26 mouse cellular contexts compared by ENCODE assay signal in genomic region chr17:31231780-31232179, GRCm38 (mm10). TPM values are rescaled to one million over a fixed set of nuclear protein-coding genes. Genes with fewer than 3 reads are reported as not detected.
DNase-seq lines count a peak whose midpoint lies in the region; ATAC-seq and TF ChIP-seq lines count a peak whose summit lies in the region.
"Had no signal": no experiment of that assay in that cellular context is flagged by ENCODE, and none has a peak within 500 bp of the region (broad histone marks: within the 10 kb centered on the region; RNA-seq: fewer than 3 reads in every experiment).

No protein-coding gene starts in this region.

- no peaks in the 10 kb centered on the region for H3K36me3 ChIP-seq in hindbrain, embryonic 13.5 days
- H3K36me3 ChIP-seq in hindbrain, postnatal 0 days (ENCODE audit: insufficient read depth, low read length): no peaks in the 10 kb centered on the region
- no peaks in the 10 kb centered on the region for H3K36me3 ChIP-seq in midbrain, embryonic 13.5 days
- H3K36me3 ChIP-seq in midbrain, embryonic 10.5 days: no peaks in the 10 kb centered on the region
- H3K36me3 ChIP-seq: embryonic facial prominence, embryonic 15.5 days; heart, embryonic 15.5 days; hindbrain, embryonic 10.5 days; hindbrain, embryonic 15.5 days had no signal

- H3K27ac ChIP-seq in hindbrain, embryonic 13.5 days: 0 out of 2 replicates have a peak overlapping the region, but pooled peaks have one; percentile 8
- H3K27ac ChIP-seq in hindbrain, postnatal 0 days: no peak overlapping the region
- H3K27ac ChIP-seq in midbrain, embryonic 13.5 days: peak overlapping the region; percentile 5; the same call in 1 of the 2 replicates
- no peak overlapping the region for H3K27ac ChIP-seq in midbrain, embryonic 10.5 days (replicated peaks)
- H3K27ac ChIP-seq: embryonic facial prominence, embryonic 15.5 days; forebrain, embryonic 13.5 days; heart, adult 2 months; heart, embryonic 15.5 days; hindbrain, embryonic 10.5 days; hindbrain, embryonic 15.5 days had no signal

- no peak overlapping the region for H3K9ac ChIP-seq in hindbrain, embryonic 13.5 days
- no peak overlapping the region for H3K9ac ChIP-seq in hindbrain, postnatal 0 days (replicated peaks; ENCODE audit: low read length)
- H3K9ac ChIP-seq in midbrain, embryonic 13.5 days (replicated peaks): no peak overlapping the region
- H3K9ac ChIP-seq: embryonic facial prominence, embryonic 15.5 days; forebrain, embryonic 13.5 days; forebrain, postnatal 0 days; heart, embryonic 15.5 days; hindbrain, embryonic 15.5 days had no signal

- H3K9me3 ChIP-seq in hindbrain, embryonic 13.5 days: no peaks in the 10 kb centered on the region
- H3K9me3 ChIP-seq in hindbrain, postnatal 0 days (ENCODE audit: low read length): no peaks in the 10 kb centered on the region
- no peaks in the 10 kb centered on the region for H3K9me3 ChIP-seq in midbrain, embryonic 13.5 days
- H3K9me3 ChIP-seq in midbrain, embryonic 10.5 days (replicated peaks): no peaks in the 10 kb centered on the region
- H3K9me3 ChIP-seq: embryonic facial prominence, embryonic 15.5 days; forebrain, embryonic 13.5 days; heart, embryonic 15.5 days; hindbrain, embryonic 10.5 days; hindbrain, embryonic 15.5 days had no signal

- H3K4me2 ChIP-seq in hindbrain, embryonic 13.5 days: no peak overlapping the region
- H3K4me2 ChIP-seq in hindbrain, postnatal 0 days (ENCODE audit: low read depth, low read length): no peak overlapping the region
- H3K4me2 ChIP-seq in midbrain, embryonic 13.5 days (replicated peaks): no peak overlapping the region
- H3K4me2 ChIP-seq: embryonic facial prominence, embryonic 15.5 days; forebrain, embryonic 13.5 days; heart, embryonic 11.5 days; heart, embryonic 15.5 days; hindbrain, embryonic 15.5 days had no signal

- 48% methylated on average over 6 of the region's 6 CpGs for WGBS in hindbrain, embryonic 13.5 days
- WGBS in hindbrain, postnatal 0 days: 33% methylated on average over 6 of the region's 6 CpGs
- 38% methylated on average over 6 of the region's 6 CpGs for WGBS in midbrain, embryonic 13.5 days
- 58% methylated on average over 6 of the region's 6 CpGs for WGBS in midbrain, embryonic 10.5 days

- no peak for DNase-seq in hindbrain, postnatal 0 days (ENCODE audit: low spot score)
- no peak for DNase-seq in midbrain, embryonic 10.5 days (ENCODE audit: low spot score)
- DNase-seq in MEL-GATA-1-ER (ENCODE audit: extremely low read depth, low read depth): peak; percentile 53
- peak; percentile 67 for DNase-seq in c-Kit-positive CD71-positive TER-119-positive erythroid progenitor cells, embryonic 14.5 days (ENCODE audit: low spot score)
- DNase-seq in urinary bladder, adult 2 months (ENCODE audit: low spot score): no peak
- DNase-seq: adrenal gland, postnatal 10 days; cerebellum, adult 18-20 months; cerebellum, adult 9-11 months; cerebellum, postnatal 36 days; forebrain, postnatal 0 days; gastrocnemius, postnatal 14 days; heart, adult 2 months; heart, postnatal 14 days had no signal

- H3K4me1 ChIP-seq in hindbrain, embryonic 13.5 days (replicated peaks): peaks cover 9% of the 10 kb centered on the region
- H3K4me1 ChIP-seq in hindbrain, postnatal 0 days (ENCODE audit: insufficient read depth, low read length): no peaks in the 10 kb centered on the region
- H3K4me1 ChIP-seq in midbrain, embryonic 13.5 days (replicated peaks): peaks cover 8% of the 10 kb centered on the region; the same call in 1 of the 2 replicates
- H3K4me1 ChIP-seq in midbrain, embryonic 10.5 days: peaks cover 7% of the 10 kb centered on the region
- H3K4me1 ChIP-seq: embryonic facial prominence, embryonic 15.5 days; heart, embryonic 15.5 days had no signal

- no peak for TF ChIP-seq CTCF in hindbrain, postnatal 0 days (IDR thresholded peaks at IDR 0.05; ENCODE audit: low read depth)

- H3K4me3 ChIP-seq in hindbrain, embryonic 13.5 days: no peak overlapping the region
- no peak overlapping the region for H3K4me3 ChIP-seq in hindbrain, postnatal 0 days (ENCODE audit: low read length)
- no peak overlapping the region for H3K4me3 ChIP-seq in midbrain, embryonic 13.5 days (replicated peaks)
- no peak overlapping the region for H3K4me3 ChIP-seq in midbrain, embryonic 10.5 days
- H3K4me3 ChIP-seq: embryonic facial prominence, embryonic 15.5 days; forebrain, embryonic 13.5 days; heart, adult 2 months; heart, embryonic 15.5 days; hindbrain, embryonic 10.5 days; hindbrain, embryonic 15.5 days had no signal

- ATAC-seq in hindbrain, embryonic 13.5 days (ENCODE audit: low FRiP score): no peak
- no peak for ATAC-seq in hindbrain, postnatal 0 days
- ATAC-seq in midbrain, embryonic 13.5 days: no peak
- ATAC-seq: forebrain, embryonic 13.5 days; forebrain, postnatal 0 days; inflammation-experienced regulatory T-cells, adult 6 months had no signal

- no peaks in the 10 kb centered on the region for H3K27me3 ChIP-seq in hindbrain, embryonic 13.5 days
- no peaks in the 10 kb centered on the region for H3K27me3 ChIP-seq in hindbrain, postnatal 0 days (ENCODE audit: insufficient read depth, low read length)
- H3K27me3 ChIP-seq in midbrain, embryonic 13.5 days: no peaks in the 10 kb centered on the region
- H3K27me3 ChIP-seq in midbrain, embryonic 10.5 days (ENCODE audit: low read depth, poor library complexity, severe bottlenecking): no peaks in the 10 kb centered on the region
- H3K27me3 ChIP-seq: embryonic facial prominence, embryonic 15.5 days; forebrain, embryonic 13.5 days; heart, embryonic 15.5 days; hindbrain, embryonic 15.5 days had no signal

RNA-seq across cellular contexts. Expression of gene Ubash3a, which starts 24.1 kb away (rescaled TPM):
- 0.30 and 0.38 TPM in 2 replicates for polyA plus RNA-seq in hindbrain, embryonic 13.5 days (2015; fragmentation: Nextera tagmentation; extraction: Ambion mirVana)
- 0.21 TPM in 1 of 2 replicates, not detected in the other for total RNA-seq in hindbrain, postnatal 0 days (2014; rRNA removed)
- polyA plus RNA-seq in hindbrain, postnatal 0 days (2015; fragmentation: Nextera tagmentation; extraction: Ambion mirVana): not detected in 2 replicates
- 0.12 TPM in 1 of 2 replicates, not detected in the other for polyA plus RNA-seq in midbrain, embryonic 13.5 days (2015; fragmentation: Nextera tagmentation; extraction: Ambion mirVana)
- 0.19 and 0.92 TPM in 2 replicates for polyA plus RNA-seq in midbrain, embryonic 10.5 days (2016; fragmentation: Nextera tagmentation; extraction: Ambion mirVana)
- polyA plus RNA-seq in urinary bladder, adult 2 months (2012; rRNA removed): 0.36 and 0.53 TPM in 2 replicates
- total RNA-seq: gastrocnemius, adult 18-20 months; gastrocnemius, postnatal 14 days had no signal
- polyA plus RNA-seq: forebrain, postnatal 0 days; hindbrain, embryonic 15.5 days had no signal

RNA-seq across cellular contexts. Expression of gene Tmprss3, which starts 33.0 kb away (rescaled TPM):
- 0.08 TPM in 1 of 2 replicates, not detected in the other for polyA plus RNA-seq in hindbrain, embryonic 13.5 days (2015; fragmentation: Nextera tagmentation; extraction: Ambion mirVana)
- 0.10 TPM in 1 of 2 replicates, not detected in the other for total RNA-seq in hindbrain, postnatal 0 days (2014; rRNA removed)
- polyA plus RNA-seq in hindbrain, postnatal 0 days (2015; fragmentation: Nextera tagmentation; extraction: Ambion mirVana): 0.14 and 0.23 TPM in 2 replicates
- not detected in 2 replicates for polyA plus RNA-seq in midbrain, embryonic 13.5 days (2015; fragmentation: Nextera tagmentation; extraction: Ambion mirVana)
- polyA plus RNA-seq in midbrain, embryonic 10.5 days (2016; fragmentation: Nextera tagmentation; extraction: Ambion mirVana): not detected in 2 replicates
- polyA plus RNA-seq in urinary bladder, adult 2 months (2012; rRNA removed): 0.03 and 0.08 TPM in 2 replicates
- total RNA-seq: CH12.LX; forebrain, postnatal 0 days; gastrocnemius, adult 18-20 months; gastrocnemius, postnatal 14 days; heart, adult 2 months; heart, postnatal 14 days had no signal
- polyA plus RNA-seq: brain, embryonic 14.5 days; forebrain, embryonic 13.5 days; forebrain, postnatal 0 days; gonadal fat pad, adult 2 months; heart, adult 2 months; heart, embryonic 11.5 days; heart, embryonic 15.5 days; hindbrain, embryonic 10.5 days; hindbrain, embryonic 15.5 days had no signal

RNA-seq across cellular contexts. Expression of gene Rsph1, which starts 45.4 kb away (rescaled TPM):
- 5.4 and 9.0 TPM in 2 replicates for polyA plus RNA-seq in hindbrain, embryonic 13.5 days (2015; fragmentation: Nextera tagmentation; extraction: Ambion mirVana)
- total RNA-seq in hindbrain, postnatal 0 days (2014; rRNA removed): 0.50 and 1.3 TPM in 2 replicates
- 8.9 TPM in 2 replicates for polyA plus RNA-seq in hindbrain, postnatal 0 days (2015; fragmentation: Nextera tagmentation; extraction: Ambion mirVana)
- 2.4 and 2.7 TPM in 2 replicates for polyA plus RNA-seq in midbrain, embryonic 13.5 days (2015; fragmentation: Nextera tagmentation; extraction: Ambion mirVana)
- 1.7 and 2.5 TPM in 2 replicates for polyA plus RNA-seq in midbrain, embryonic 10.5 days (2016; fragmentation: Nextera tagmentation; extraction: Ambion mirVana)
- 1.2 and 2.2 TPM in 2 replicates for polyA plus RNA-seq in urinary bladder, adult 2 months (2012; rRNA removed)
- total RNA-seq: CH12.LX had no signal

RNA-seq across cellular contexts. Expression of gene Slc37a1, which starts 54.8 kb away (rescaled TPM):
- 13.2 and 15.5 TPM in 2 replicates for polyA plus RNA-seq in hindbrain, embryonic 13.5 days (2015; fragmentation: Nextera tagmentation; extraction: Ambion mirVana)
- total RNA-seq in hindbrain, postnatal 0 days (2014; rRNA removed): 8.8 and 10.7 TPM in 2 replicates
- 5.7 and 6.8 TPM in 2 replicates for polyA plus RNA-seq in hindbrain, postnatal 0 days (2015; fragmentation: Nextera tagmentation; extraction: Ambion mirVana)
- 11.4 and 17.4 TPM in 2 replicates for polyA plus RNA-seq in midbrain, embryonic 13.5 days (2015; fragmentation: Nextera tagmentation; extraction: Ambion mirVana)
- 6.4 and 6.9 TPM in 2 replicates for polyA plus RNA-seq in midbrain, embryonic 10.5 days (2016; fragmentation: Nextera tagmentation; extraction: Ambion mirVana)
- polyA plus RNA-seq in urinary bladder, adult 2 months (2012; rRNA removed): 10.6 and 11.7 TPM in 2 replicates

Comparison
In these comparisons a context has a peak if more than half of its experiments do, and no peak if none do; other contexts are left out.
1. H3K27ac ChIP-seq: peak in hindbrain, embryonic 13.5 days (single experiment) and midbrain, embryonic 13.5 days (single experiment); none in hindbrain, postnatal 0 days (single experiment) and midbrain, embryonic 10.5 days (single experiment).
2. DNase-seq: peak in MEL-GATA-1-ER (single experiment) and c-Kit-positive CD71-positive TER-119-positive erythroid progenitor cells, embryonic 14.5 days (single experiment); none in hindbrain, postnatal 0 days (single experiment), midbrain, embryonic 10.5 days (single experiment) and urinary bladder, adult 2 months (single experiment).